Mouse (Mus musculus): ENCODE results near the gene S100a8. TPM values are rescaled to one million over a fixed set of nuclear protein-coding genes. Genes with fewer than 3 reads are reported as not detected.

The S100a8 gene
- total and polyA plus RNA-seq, 2 experiments: 0.54 to 1.4 TPM

GRCm38 (mm10) chr3:90627807-90628206, 41.0 kb upstream of the S100a8 start:
- 58% methylated on average over 4 of the region's 4 CpGs for WGBS
- H3K9ac ChIP-seq (ENCODE audit: low read depth, low read length): no peak overlapping the region
- no peaks in the 10 kb centered on the region for H3K79me2 ChIP-seq (ENCODE audit: control insufficient read depth, insufficient read depth, low read length)
- DNase-seq (ENCODE audit: extremely low read depth, low read depth, low spot score): peak; percentile 16
- H3K4me3 ChIP-seq (ENCODE audit: insufficient read depth, low read depth, low read length): no peak overlapping the region
- H3K4me1 ChIP-seq (ENCODE audit: control insufficient read depth, insufficient read depth, low read length): no peaks in the 10 kb centered on the region
- no peaks in the 10 kb centered on the region for H3K27me3 ChIP-seq (ENCODE audit: control insufficient read depth, insufficient read depth, low read length)
- TF ChIP-seq POLR2A (IDR thresholded peaks at IDR 0.05; ENCODE audit: extremely low read depth, insufficient read depth, low read length) (no peak), CTCF (IDR thresholded peaks at IDR 0.05; ENCODE audit: low read depth, low read length) (peak; percentile 40; the same call in 1 of the 2 replicates)
- H3K27ac ChIP-seq (replicated peaks; ENCODE audit: insufficient read depth, low read depth, low read length): no peak overlapping the region
- no peaks in the 10 kb centered on the region for H3K36me3 ChIP-seq (ENCODE audit: control insufficient read depth, insufficient read depth, low read length)

- WGBS: 87% methylated on average over 2 of the region's 2 CpGs
- H3K4me1 ChIP-seq (ENCODE audit: control insufficient read depth, insufficient read depth, low read length): no peaks in the 10 kb centered on the region
These were observed 39.5 kb upstream of the S100a8 start for GRCm38 (mm10) chr3:90629298-90629697.

GRCm38 (mm10) chr3:90631984-90632383, 36.8 kb upstream of the S100a8 start:
- TF ChIP-seq POLR2A (IDR thresholded peaks at IDR 0.05; ENCODE audit: extremely low read depth, insufficient read depth, low read length): no peak
- no peak for TF ChIP-seq CTCF (IDR thresholded peaks at IDR 0.05; ENCODE audit: low read depth, low read length)
- Histone ChIP-seq H3K4me1 (ENCODE audit: control insufficient read depth, insufficient read depth, low read length) (no peaks in the 10 kb centered on the region), H3K79me2 (ENCODE audit: control insufficient read depth, insufficient read depth, low read length) (no peaks in the 10 kb centered on the region), H3K36me3 (ENCODE audit: control insufficient read depth, insufficient read depth, low read length) (no peaks in the 10 kb centered on the region), H3K27me3 (ENCODE audit: control insufficient read depth, insufficient read depth, low read length) (no peaks in the 10 kb centered on the region), H3K9ac (ENCODE audit: low read depth, low read length) (no peak overlapping the region), H3K4me3 (ENCODE audit: insufficient read depth, low read depth, low read length) (no peak overlapping the region), H3K27ac (replicated peaks; ENCODE audit: insufficient read depth, low read depth, low read length) (no peak overlapping the region)
- no peak for DNase-seq (ENCODE audit: extremely low read depth, low read depth, low spot score)
- WGBS: 77% methylated on average over 2 of the region's 2 CpGs

More at GRCm38 (mm10) chr3:90629298-90629697, 39.5 kb upstream of the S100a8 start:
- H3K9ac ChIP-seq (ENCODE audit: low read depth, low read length): no peak overlapping the region
- no peaks in the 10 kb centered on the region for H3K36me3 ChIP-seq (ENCODE audit: control insufficient read depth, insufficient read depth, low read length)
- no peaks in the 10 kb centered on the region for H3K27me3 ChIP-seq (ENCODE audit: control insufficient read depth, insufficient read depth, low read length)
- no peak overlapping the region for H3K4me3 ChIP-seq (ENCODE audit: insufficient read depth, low read depth, low read length)
- H3K79me2 ChIP-seq (ENCODE audit: control insufficient read depth, insufficient read depth, low read length): no peaks in the 10 kb centered on the region
- DNase-seq (ENCODE audit: extremely low read depth, low read depth, low spot score): no peak
- no peak overlapping the region for H3K27ac ChIP-seq (replicated peaks; ENCODE audit: insufficient read depth, low read depth, low read length)
- TF ChIP-seq CTCF (IDR thresholded peaks at IDR 0.05; ENCODE audit: low read depth, low read length) (no peak), POLR2A (IDR thresholded peaks at IDR 0.05; ENCODE audit: extremely low read depth, insufficient read depth, low read length) (no peak)

DNA sequence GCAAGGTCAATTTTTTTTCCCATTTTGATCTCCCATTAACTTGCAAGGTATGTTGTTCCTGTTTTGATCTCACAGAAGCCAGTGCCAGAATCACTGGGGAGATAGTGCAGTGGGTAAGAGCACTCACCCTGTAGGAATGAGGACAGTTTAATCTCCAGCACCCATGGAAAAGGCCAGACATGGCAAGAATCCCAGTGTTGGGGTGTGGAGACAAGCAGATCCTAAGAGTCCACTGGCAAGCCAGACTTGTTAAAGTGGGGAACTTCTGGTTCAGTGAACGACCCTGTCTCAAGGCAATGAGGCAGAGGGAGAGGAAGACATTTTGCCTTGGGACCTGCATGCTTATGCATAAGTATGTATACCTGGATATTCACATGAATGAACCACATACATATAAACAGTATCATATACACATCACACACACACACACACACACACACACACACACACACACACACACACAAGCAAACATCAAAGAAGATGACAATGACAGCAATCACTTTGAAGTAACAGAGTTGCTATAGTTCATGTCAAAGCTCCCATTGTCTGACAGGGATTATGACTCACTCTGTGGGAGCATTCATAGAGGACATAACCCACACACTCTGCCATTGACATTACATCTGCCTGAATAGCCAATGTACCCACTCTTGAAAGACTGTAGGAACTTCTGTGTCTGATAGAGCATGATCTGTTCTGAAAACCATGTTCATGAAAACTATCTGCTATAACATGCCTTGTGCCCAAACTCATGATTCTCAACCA, 30.1 kb upstream of the S100a8 start:
- Histone ChIP-seq H3K9ac (ENCODE audit: low read depth, low read length) (no peak overlapping the region), H3K79me2 (ENCODE audit: control insufficient read depth, insufficient read depth, low read length) (no peaks in the 10 kb centered on the region), H3K27ac (replicated peaks; ENCODE audit: insufficient read depth, low read depth, low read length) (no peak overlapping the region), H3K4me1 (ENCODE audit: control insufficient read depth, insufficient read depth, low read length) (no peaks in the 10 kb centered on the region), H3K27me3 (ENCODE audit: control insufficient read depth, insufficient read depth, low read length) (no peaks in the 10 kb centered on the region), H3K36me3 (ENCODE audit: control insufficient read depth, insufficient read depth, low read length) (no peaks in the 10 kb centered on the region), H3K4me3 (ENCODE audit: insufficient read depth, low read depth, low read length) (no peak overlapping the region)
- no peak for DNase-seq (ENCODE audit: extremely low read depth, low read depth, low spot score)
- WGBS: 50% methylated on average over 1 of the region's 1 CpGs
- TF ChIP-seq CTCF (IDR thresholded peaks at IDR 0.05; ENCODE audit: low read depth, low read length): no peak
- no peak for TF ChIP-seq POLR2A (IDR thresholded peaks at IDR 0.05; ENCODE audit: extremely low read depth, insufficient read depth, low read length)

DNA sequence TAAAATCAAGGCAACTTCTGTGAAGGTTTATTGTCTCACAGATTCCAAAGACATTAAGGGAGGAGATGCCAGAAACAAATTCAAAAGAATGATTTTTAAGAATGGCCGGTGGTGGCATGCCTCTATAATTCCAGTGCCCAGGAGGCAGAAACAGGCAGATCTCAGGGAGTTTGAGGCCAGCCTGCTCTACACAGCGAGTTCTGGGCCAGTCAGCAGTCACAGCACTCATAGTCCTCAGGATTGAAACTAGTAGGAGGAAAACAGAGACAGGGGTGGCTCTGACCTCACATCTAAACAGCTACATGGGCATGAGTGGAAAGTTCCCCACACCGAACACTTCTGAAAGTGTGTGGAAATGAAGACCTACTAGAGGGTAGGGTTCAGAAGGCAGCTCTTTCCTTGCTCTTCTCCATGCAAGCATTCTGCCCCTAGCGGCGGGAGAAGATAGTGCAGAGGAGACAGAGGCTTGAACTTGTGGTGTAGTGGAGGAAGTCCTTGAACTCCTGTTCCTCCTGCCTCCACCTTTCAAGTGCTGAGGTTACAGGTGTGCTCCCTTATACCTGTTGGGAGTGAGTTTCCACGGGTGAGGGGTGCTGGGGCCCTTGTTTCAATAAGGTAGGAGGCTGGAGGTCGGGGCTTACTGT, 29.1 kb upstream of the S100a8 start:
- Histone ChIP-seq H3K27ac (replicated peaks; ENCODE audit: insufficient read depth, low read depth, low read length) (no peak overlapping the region), H3K79me2 (ENCODE audit: control insufficient read depth, insufficient read depth, low read length) (no peaks in the 10 kb centered on the region), H3K4me3 (ENCODE audit: insufficient read depth, low read depth, low read length) (no peak overlapping the region), H3K4me1 (ENCODE audit: control insufficient read depth, insufficient read depth, low read length) (no peaks in the 10 kb centered on the region), H3K9ac (ENCODE audit: low read depth, low read length) (no peak overlapping the region), H3K27me3 (ENCODE audit: control insufficient read depth, insufficient read depth, low read length) (no peaks in the 10 kb centered on the region), H3K36me3 (ENCODE audit: control insufficient read depth, insufficient read depth, low read length) (no peaks in the 10 kb centered on the region)
- DNase-seq (ENCODE audit: extremely low read depth, low read depth, low spot score): peak; percentile 26
- 50% methylated on average over 7 of the region's 7 CpGs for WGBS
- TF ChIP-seq CTCF (IDR thresholded peaks at IDR 0.05; ENCODE audit: low read depth, low read length): peak; percentile 70
- no peak for TF ChIP-seq POLR2A (IDR thresholded peaks at IDR 0.05; ENCODE audit: extremely low read depth, insufficient read depth, low read length)

DNA sequence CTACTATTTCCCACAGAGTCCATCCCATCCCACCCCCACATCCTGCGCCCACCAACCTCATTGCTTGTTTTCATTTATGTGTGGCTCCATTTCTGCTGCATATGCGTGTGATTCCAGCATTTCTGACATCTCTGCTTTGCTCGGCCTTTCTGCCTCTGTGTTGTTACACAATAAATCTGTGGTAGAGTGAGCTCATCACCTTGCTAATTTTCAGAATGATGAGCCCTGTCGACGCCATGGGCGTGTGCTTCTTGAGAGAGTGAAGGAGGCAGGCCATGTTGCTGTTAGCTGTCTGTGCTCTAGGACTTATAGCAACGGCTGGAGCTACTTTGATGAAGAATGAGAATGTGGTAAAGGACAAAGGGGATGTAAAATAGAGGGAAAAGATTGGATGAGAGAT, 27.8 kb upstream of the S100a8 start:
- H3K27ac ChIP-seq (replicated peaks; ENCODE audit: insufficient read depth, low read depth, low read length): no peak overlapping the region
- TF ChIP-seq CTCF (IDR thresholded peaks at IDR 0.05; ENCODE audit: low read depth, low read length) (no peak), POLR2A (IDR thresholded peaks at IDR 0.05; ENCODE audit: extremely low read depth, insufficient read depth, low read length) (no peak)

More for the DNA sequence above, 27.8 kb upstream of the S100a8 start:
- DNase-seq (ENCODE audit: extremely low read depth, low read depth, low spot score): no peak
- Histone ChIP-seq H3K4me3 (ENCODE audit: insufficient read depth, low read depth, low read length) (no peak overlapping the region), H3K4me1 (ENCODE audit: control insufficient read depth, insufficient read depth, low read length) (no peaks in the 10 kb centered on the region), H3K9ac (ENCODE audit: low read depth, low read length) (no peak overlapping the region), H3K79me2 (ENCODE audit: control insufficient read depth, insufficient read depth, low read length) (no peaks in the 10 kb centered on the region), H3K36me3 (ENCODE audit: control insufficient read depth, insufficient read depth, low read length) (no peaks in the 10 kb centered on the region), H3K27me3 (ENCODE audit: control insufficient read depth, insufficient read depth, low read length) (no peaks in the 10 kb centered on the region)
- 80% methylated on average over 7 of the region's 7 CpGs for WGBS
